Mouse (Mus musculus) stomach, embryonic 16.5 days (tissue): ENCODE data around the gene Hnrnph2. TPM values are rescaled to one million over a fixed set of nuclear protein-coding genes. Genes with fewer than 3 reads are reported as not detected.

Experiments used
- ATAC-seq: fragments of 200-750 bp; cut with Nextera tagmentation; 2 replicates; pipeline ENCODE4 v1.8.0; 2017; ENCODE audit warnings: moderate number of reproducible peaks, moderate TSS enrichment; ENCODE audit not compliant: insufficient read depth, low FRiP score
- H3K27ac ChIP-seq: fragments of 300-500 bp; sonication (generic); 2 replicates; pipeline ENCODE4 v1.5.1; 2014; ENCODE audit warnings: low read length
- H3K27me3 ChIP-seq: fragments of 300-500 bp; sonication (generic); 2 replicates; pipeline ENCODE4 v1.6.1; 2014; ENCODE audit warnings: low read length, control low read depth, mixed read lengths; ENCODE audit not compliant: control insufficient read depth, insufficient read depth
- H3K36me3 ChIP-seq: fragments of 300-500 bp; sonication (generic); 2 replicates; pipeline ENCODE4 v1.6.1; 2014; ENCODE audit warnings: low read length; ENCODE audit not compliant: control insufficient read depth, insufficient read depth
- H3K4me1 ChIP-seq: fragments of 300-500 bp; sonication (generic); 2 replicates; pipeline ENCODE4 v1.6.1; 2014; ENCODE audit warnings: low read length, control low read depth, mixed read lengths; ENCODE audit not compliant: control insufficient read depth, insufficient read depth
- H3K4me2 ChIP-seq: fragments of 300-500 bp; sonication (generic); 2 replicates; pipeline ENCODE4 v1.6.1; 2014; ENCODE audit warnings: low read depth, low read length, mixed read lengths
- H3K4me3 ChIP-seq: fragments of 300-500 bp; sonication (generic); replicated peaks from 2 replicates; pipeline ENCODE4 v1.5.1; 2014; ENCODE audit warnings: mild to moderate bottlenecking, low read length
- H3K9ac ChIP-seq: fragments of 300-500 bp; sonication (generic); 2 replicates; pipeline ENCODE4 v1.6.1; 2014; ENCODE audit warnings: low read length
- H3K9me3 ChIP-seq: fragments of 300-500 bp; sonication (generic); replicated peaks from 2 replicates; pipeline ENCODE4 v1.6.1; 2016; ENCODE audit warnings: low read length, control low read depth; ENCODE audit not compliant: control insufficient read depth
- WGBS: fragments of 180-500 bp; shearing (Covaris S2); extraction: QIAGEN DNeasy Blood & Tissue Kit; methylation state at CpG from one replicate; pipeline ENCODE4 v1.1.7; 2014; 5-methylcytosine and 5-hydroxymethylcytosine counted together
- polyA plus RNA-seq: library from polyadenylated mRNA; unstranded; fragments of >200 nt; fragmentation: Nextera tagmentation; extraction: Ambion mirVana; gene quantifications from 2 replicates; pipeline ENCODE4 v1.2.1, GENCODE M21; 2015

Hnrnph2 gene
- polyA plus RNA-seq, 1 experiment from 2014 or later: 138 TPM

- Histone ChIP-seq H3K9me3 (no peaks in the 10 kb centered on the region), H3K4me1 (no peaks in the 10 kb centered on the region), H3K36me3 (no peaks in the 10 kb centered on the region), H3K27ac (no peak overlapping the region), H3K9ac (no peak overlapping the region), H3K27me3 (no peaks in the 10 kb centered on the region), H3K4me3 (no peak overlapping the region), H3K4me2 (no peak overlapping the region)
- 40% methylated on average over 4 of the region's 4 CpGs for WGBS
- ATAC-seq: no peak
Observed at GRCm38 (mm10) chrX:134609472-134609871, 8.5 kb downstream of the Hnrnph2 start.

- Histone ChIP-seq H3K4me1 (no peaks in the 10 kb centered on the region), H3K4me2 (no peak overlapping the region), H3K27ac (no peak overlapping the region), H3K4me3 (no peak overlapping the region), H3K9me3 (no peaks in the 10 kb centered on the region), H3K36me3 (no peaks in the 10 kb centered on the region), H3K9ac (no peak overlapping the region), H3K27me3 (no peaks in the 10 kb centered on the region)
- ATAC-seq: no peak
- 74% methylated on average over 4 of the region's 4 CpGs for WGBS
Observed at GRCm38 (mm10) chrX:134610984-134611383, 10.0 kb downstream of the Hnrnph2 start.

GRCm38 (mm10) chrX:134612285-134612959 is 11.4 kb downstream of the Hnrnph2 start:
- H3K4me3 ChIP-seq: peak overlapping the region; percentile 30
- no peaks in the 10 kb centered on the region for H3K9me3 ChIP-seq
- no peaks in the 10 kb centered on the region for H3K27me3 ChIP-seq
- WGBS: 9% methylated on average over 14 of the region's 15 CpGs
- H3K4me1 ChIP-seq: no peaks in the 10 kb centered on the region
- ATAC-seq: peak; percentile 94
- H3K36me3 ChIP-seq: no peaks in the 10 kb centered on the region
- H3K27ac ChIP-seq: peak overlapping the region; percentile 83
- H3K4me2 ChIP-seq: peak overlapping the region; percentile 53
- H3K9ac ChIP-seq: peak overlapping the region; percentile 40; the same call in 1 of the 2 replicates

GRCm38 (mm10) chrX:134614306-134614705 is 13.3 kb downstream of the Hnrnph2 start:
- no peaks in the 10 kb centered on the region for H3K27me3 ChIP-seq
- ATAC-seq: no peak
- WGBS: 66% methylated on average over 2 of the region's 2 CpGs
- H3K4me1 ChIP-seq: no peaks in the 10 kb centered on the region
- no peak overlapping the region for H3K9ac ChIP-seq
- no peak overlapping the region for H3K4me3 ChIP-seq
- H3K9me3 ChIP-seq: no peaks in the 10 kb centered on the region
- no peaks in the 10 kb centered on the region for H3K36me3 ChIP-seq
- H3K27ac ChIP-seq: no peak overlapping the region
- H3K4me2 ChIP-seq: no peak overlapping the region

- no peak for ATAC-seq
- Histone ChIP-seq H3K4me1 (no peaks in the 10 kb centered on the region), H3K4me3 (no peak overlapping the region), H3K27me3 (no peaks in the 10 kb centered on the region), H3K4me2 (no peak overlapping the region), H3K36me3 (no peaks in the 10 kb centered on the region), H3K9me3 (no peaks in the 10 kb centered on the region), H3K9ac (no peak overlapping the region), H3K27ac (no peak overlapping the region)
- 64% methylated on average over 9 of the region's 9 CpGs for WGBS
Observed at GRCm38 (mm10) chrX:134619695-134620094, 18.7 kb downstream of the Hnrnph2 start.

GRCm38 (mm10) chrX:134620254-134620865 is 19.4 kb downstream of the Hnrnph2 start:
- Histone ChIP-seq H3K4me1 (no peaks in the 10 kb centered on the region), H3K9me3 (no peaks in the 10 kb centered on the region), H3K36me3 (no peaks in the 10 kb centered on the region), H3K4me2 (no peak overlapping the region), H3K9ac (no peak overlapping the region), H3K4me3 (no peak overlapping the region), H3K27ac (no peak overlapping the region), H3K27me3 (no peaks in the 10 kb centered on the region)
- 51% methylated on average over 8 of the region's 8 CpGs for WGBS
- no peak for ATAC-seq

- Histone ChIP-seq H3K27me3 (no peaks in the 10 kb centered on the region), H3K27ac (no peak overlapping the region), H3K36me3 (no peaks in the 10 kb centered on the region), H3K9ac (no peak overlapping the region), H3K4me3 (no peak overlapping the region), H3K4me2 (no peak overlapping the region), H3K4me1 (no peaks in the 10 kb centered on the region), H3K9me3 (no peaks in the 10 kb centered on the region)
- no peak for ATAC-seq
- 92% methylated on average over 3 of the region's 3 CpGs for WGBS
Observed at GRCm38 (mm10) chrX:134621685-134622084, 20.7 kb downstream of the Hnrnph2 start.

GRCm38 (mm10) chrX:134623350-134623749 is 22.4 kb downstream of the Hnrnph2 start:
- Histone ChIP-seq H3K4me1 (no peaks in the 10 kb centered on the region), H3K4me3 (no peak overlapping the region), H3K4me2 (no peak overlapping the region), H3K27ac (no peak overlapping the region), H3K36me3 (no peaks in the 10 kb centered on the region), H3K27me3 (no peaks in the 10 kb centered on the region), H3K9ac (no peak overlapping the region), H3K9me3 (no peaks in the 10 kb centered on the region)
- WGBS: 50% methylated on average over 4 of the region's 4 CpGs
- ATAC-seq: no peak

- no peak overlapping the region for H3K9ac ChIP-seq
- no peaks in the 10 kb centered on the region for H3K27me3 ChIP-seq
- no peak overlapping the region for H3K4me2 ChIP-seq
- WGBS: 73% methylated on average over 2 of the region's 2 CpGs
- ATAC-seq: no peak
- H3K9me3 ChIP-seq: no peaks in the 10 kb centered on the region
- H3K36me3 ChIP-seq: no peaks in the 10 kb centered on the region
- no peak overlapping the region for H3K4me3 ChIP-seq
- no peak overlapping the region for H3K27ac ChIP-seq
- no peaks in the 10 kb centered on the region for H3K4me1 ChIP-seq
Observed at GRCm38 (mm10) chrX:134628200-134628599, 27.2 kb downstream of the Hnrnph2 start.
